Mouse (Mus musculus): ENCODE measurements around the gene Npcd.

DNA sequence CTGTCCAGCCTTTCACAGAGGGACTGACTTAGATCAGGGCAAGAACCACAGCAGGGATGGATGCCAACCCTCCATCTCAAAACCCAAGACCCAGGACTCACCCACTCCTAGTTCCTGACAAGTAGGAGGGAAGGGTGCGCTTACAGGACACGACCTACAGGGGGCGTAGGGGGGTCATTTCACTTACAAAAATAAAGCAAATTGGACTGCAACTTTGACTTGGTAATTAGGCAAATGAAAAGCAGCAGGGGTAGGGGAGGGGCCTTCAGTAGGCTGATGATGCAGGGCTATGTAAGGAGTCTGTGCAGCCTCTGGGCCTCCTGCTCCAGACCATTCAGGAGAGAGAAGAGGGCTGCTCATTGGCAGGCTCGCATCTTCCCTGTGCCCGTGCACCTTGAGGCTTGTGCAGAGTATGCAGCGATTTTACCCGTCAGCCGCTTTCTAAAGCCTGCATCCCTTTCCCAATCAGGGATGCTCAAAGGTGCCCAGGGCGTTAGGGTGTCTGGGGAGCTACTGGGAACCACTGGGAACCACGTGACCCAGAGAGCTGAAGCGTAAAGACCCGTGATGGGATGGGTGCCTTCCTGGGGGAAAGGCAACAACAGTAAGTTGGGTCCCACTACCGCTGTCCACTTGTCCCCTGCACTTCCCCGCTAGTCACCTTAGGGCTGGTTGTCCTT, 8.8 kb downstream of the Npcd start:
- peak; percentile 41; the same call in 1 of the 2 replicates for TF ChIP-seq CTCF (IDR thresholded peaks at IDR 0.05; ENCODE audit: low read depth, low read length)
- no peak for TF ChIP-seq POLR2A (IDR thresholded peaks at IDR 0.05; ENCODE audit: extremely low read depth, insufficient read depth, low read length)
